Mouse (Mus musculus) ES-Bruce4 (cell line): ENCODE data around the gene Adamtsl1. TPM values are rescaled to one million over a fixed set of nuclear protein-coding genes. Genes with fewer than 3 reads are reported as not detected.

Experiments used
- H3K27ac ChIP-seq: 2 replicates; pipeline ENCODE4 v1.5.1; 2012; ENCODE audit warnings: low read length, inconsistent platforms; ENCODE audit not compliant: insufficient read depth
- H3K27me3 ChIP-seq: 2 replicates; pipeline ENCODE4 v1.6.1; 2012; ENCODE audit warnings: mild to moderate bottlenecking, low read length, inconsistent platforms; ENCODE audit not compliant: control insufficient read depth, poor library complexity, insufficient read depth, severe bottlenecking
- H3K36me3 ChIP-seq: 2 replicates; pipeline ENCODE4 v1.6.1; 2012; ENCODE audit warnings: inconsistent platforms, mild to moderate bottlenecking, low read length, moderate library complexity; ENCODE audit not compliant: control insufficient read depth, poor library complexity, insufficient read depth, severe bottlenecking
- H3K4me1 ChIP-seq: one replicate; pipeline ENCODE4 v1.8.1; 2011; ENCODE audit warnings: low read length; ENCODE audit not compliant: control insufficient read depth, insufficient read depth
- H3K4me3 ChIP-seq: 2 replicates; pipeline ENCODE4 v1.5.1; 2011; ENCODE audit warnings: low read depth, mild to moderate bottlenecking, low read length
- H3K9ac ChIP-seq: 2 replicates; pipeline ENCODE4 v1.6.1; 2012; ENCODE audit warnings: low read depth, mild to moderate bottlenecking, inconsistent platforms; ENCODE audit not compliant: poor library complexity, severe bottlenecking
- H3K9me3 ChIP-seq: replicated peaks from 2 replicates; pipeline ENCODE4 v1.6.1; 2012; ENCODE audit warnings: mild to moderate bottlenecking, low read length, inconsistent platforms; ENCODE audit not compliant: control insufficient read depth, poor library complexity, insufficient read depth, severe bottlenecking
- CTCF ChIP-seq: IDR thresholded peaks from one replicate; pipeline ENCODE4 v1.8.1; 2011; ENCODE audit warnings: low read depth, low read length
- EP300 ChIP-seq: IDR thresholded peaks from 2 replicates; pipeline ENCODE4 v1.6.1; 2011; ENCODE audit warnings: low read depth, low read length; ENCODE audit not compliant: insufficient read depth
- POLR2A ChIP-seq: IDR thresholded peaks from one replicate; pipeline ENCODE4 v1.8.1; 2011; ENCODE audit warnings: low read length; ENCODE audit not compliant: insufficient read depth
- polyA plus RNA-seq: library from polyadenylated mRNA; stranded (reverse); fragments of >200 nt; gene quantifications from 2 replicates; pipeline ENCODE4 v1.2.4, GENCODE M21; 2011; ENCODE audit warnings: low read depth; ENCODE audit not compliant: missing spikeins, insufficient read depth, insufficient read length

Adamtsl1 gene
- polyA plus RNA-seq, 1 experiment: 2.0 TPM

- Histone ChIP-seq H3K27ac (no peak overlapping the region), H3K36me3 (no peaks in the 10 kb centered on the region), H3K9me3 (no peaks in the 10 kb centered on the region), H3K4me3 (no peak overlapping the region), H3K4me1 (no peaks in the 10 kb centered on the region), H3K27me3 (no peaks in the 10 kb centered on the region), H3K9ac (no peak overlapping the region)
- TF ChIP-seq CTCF: no peak
Observed at GRCm38 (mm10) chr4:85677621-85678020, 163.6 kb downstream of the Adamtsl1 start.

GRCm38 (mm10) chr4:85686160-85686559 lies 172.2 kb downstream of the Adamtsl1 start:
- H3K4me1 ChIP-seq: no peaks in the 10 kb centered on the region
- H3K9me3 ChIP-seq: no peaks in the 10 kb centered on the region
- H3K27me3 ChIP-seq: no peaks in the 10 kb centered on the region
- H3K4me3 ChIP-seq: no peak overlapping the region
- no peak overlapping the region for H3K9ac ChIP-seq
- TF ChIP-seq POLR2A: no peak
- TF ChIP-seq CTCF: no peak
- TF ChIP-seq EP300: no peak
- no peaks in the 10 kb centered on the region for H3K36me3 ChIP-seq
- no peak overlapping the region for H3K27ac ChIP-seq

- H3K4me1 ChIP-seq: no peaks in the 10 kb centered on the region
- no peaks in the 10 kb centered on the region for H3K36me3 ChIP-seq
- H3K27me3 ChIP-seq: no peaks in the 10 kb centered on the region
- no peak overlapping the region for H3K27ac ChIP-seq
- H3K9ac ChIP-seq: no peak overlapping the region
- H3K9me3 ChIP-seq: no peaks in the 10 kb centered on the region
- H3K4me3 ChIP-seq: no peak overlapping the region
- no peak for TF ChIP-seq EP300
- no peak for TF ChIP-seq POLR2A
- TF ChIP-seq CTCF: no peak
Observed at GRCm38 (mm10) chr4:85695237-85695636, 181.3 kb downstream of the Adamtsl1 start.

GRCm38 (mm10) chr4:85707352-85708057 lies 193.5 kb downstream of the Adamtsl1 start:
- Histone ChIP-seq H3K4me3 (no peak overlapping the region), H3K36me3 (no peaks in the 10 kb centered on the region), H3K27me3 (no peaks in the 10 kb centered on the region; the same call in 1 of the 2 replicates), H3K4me1 (no peaks in the 10 kb centered on the region), H3K9me3 (no peaks in the 10 kb centered on the region), H3K27ac (no peak overlapping the region), H3K9ac (no peak overlapping the region)
- TF ChIP-seq EP300 (no peak), POLR2A (no peak), CTCF (no peak)

DNA sequence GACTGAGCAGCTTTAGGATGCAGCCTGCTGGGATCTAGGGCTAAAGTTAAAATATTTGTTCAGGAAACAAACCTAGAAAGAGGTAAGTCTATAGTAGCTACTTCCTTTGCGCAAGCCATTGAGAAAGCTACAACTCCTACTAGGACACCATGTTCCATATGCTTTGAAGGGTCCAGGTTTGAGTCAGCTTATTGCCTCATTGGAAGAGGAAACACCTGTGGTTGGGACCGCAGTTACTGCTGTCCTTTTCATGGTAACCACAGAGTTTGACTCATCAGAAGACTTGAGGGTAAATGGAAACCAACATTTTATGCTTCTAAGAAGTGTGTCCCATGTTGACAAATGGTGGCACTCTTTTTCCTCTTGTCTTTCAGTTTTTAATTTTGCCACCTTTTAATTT lies 195.7 kb downstream of the Adamtsl1 start:
- Histone ChIP-seq H3K36me3 (no peaks in the 10 kb centered on the region), H3K27ac (no peak overlapping the region), H3K4me3 (no peak overlapping the region), H3K4me1 (no peaks in the 10 kb centered on the region), H3K9ac (no peak overlapping the region), H3K27me3 (no peaks in the 10 kb centered on the region; the same call in 1 of the 2 replicates), H3K9me3 (no peaks in the 10 kb centered on the region)
- TF ChIP-seq POLR2A (no peak), EP300 (no peak), CTCF (no peak)

DNA sequence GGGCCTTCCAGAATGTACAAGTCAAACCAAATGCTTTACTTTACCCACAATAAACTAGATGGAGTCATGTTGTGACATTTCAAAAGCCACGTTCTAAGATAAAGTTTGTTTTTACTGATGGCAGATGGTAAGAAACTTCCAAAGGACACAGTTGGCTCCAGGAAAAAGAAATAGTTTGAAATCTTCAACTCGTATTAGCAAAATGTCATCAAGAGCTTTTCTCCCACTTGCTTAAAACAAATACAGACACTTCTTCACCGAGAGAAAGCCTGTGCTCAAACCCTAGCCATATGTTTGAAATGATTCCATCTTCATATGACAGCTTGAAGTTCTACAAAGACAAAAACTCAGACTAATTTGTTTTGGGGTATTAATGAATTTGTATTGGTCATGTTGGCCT lies 211.0 kb downstream of the Adamtsl1 start:
- no peak overlapping the region for H3K9ac ChIP-seq
- H3K27me3 ChIP-seq: no peaks in the 10 kb centered on the region
- H3K4me3 ChIP-seq: no peak overlapping the region
- H3K4me1 ChIP-seq: no peaks in the 10 kb centered on the region
- no peaks in the 10 kb centered on the region for H3K9me3 ChIP-seq
- no peaks in the 10 kb centered on the region for H3K36me3 ChIP-seq
- no peak overlapping the region for H3K27ac ChIP-seq
- TF ChIP-seq EP300 (no peak), POLR2A (no peak), CTCF (no peak)
